Mouse (Mus musculus): Measurements from ENCODE around the gene Fam184b.
A peak's percentile ranks its signal among the peaks of the same experiment; 100 is the strongest.
"Not testable (repeated sequence)": the region's sequence is repeated elsewhere in the genome, so short reads cannot be mapped to it uniquely, and the experiment has no call there.

Fam184b gene

DNA sequence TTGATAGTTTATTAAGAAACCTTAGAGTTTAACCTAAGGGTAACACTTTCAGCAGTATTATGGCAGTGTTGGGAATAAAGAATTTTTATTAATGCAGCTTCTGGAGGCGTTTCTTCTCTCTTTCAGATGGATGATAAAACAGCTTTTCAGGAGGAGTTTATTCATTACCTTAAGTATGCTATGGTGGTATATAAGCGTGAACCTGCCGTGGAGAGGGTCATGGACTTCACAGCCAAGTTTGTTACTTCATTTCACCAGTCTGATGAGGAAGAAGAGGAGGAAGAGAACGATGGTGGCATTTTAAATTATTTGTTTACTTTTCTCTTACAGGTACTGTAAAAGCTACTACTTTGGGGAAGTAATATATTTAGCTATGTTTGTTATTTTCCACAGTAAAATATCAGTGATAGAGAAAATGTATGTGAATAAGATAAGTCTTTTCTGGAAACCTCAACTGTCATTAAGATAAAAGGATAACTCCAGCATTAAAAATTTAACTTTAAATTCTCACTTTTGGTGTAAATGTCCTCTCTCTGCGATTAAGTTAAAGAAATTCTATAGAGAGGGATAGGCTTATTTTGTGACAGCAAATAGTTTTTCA is 31.6 kb upstream of the Fam184b start:
- H3K4me3 ChIP-seq (replicated peaks; ENCODE audit: low read length), result peak overlapping the region; percentile 99

DNA sequence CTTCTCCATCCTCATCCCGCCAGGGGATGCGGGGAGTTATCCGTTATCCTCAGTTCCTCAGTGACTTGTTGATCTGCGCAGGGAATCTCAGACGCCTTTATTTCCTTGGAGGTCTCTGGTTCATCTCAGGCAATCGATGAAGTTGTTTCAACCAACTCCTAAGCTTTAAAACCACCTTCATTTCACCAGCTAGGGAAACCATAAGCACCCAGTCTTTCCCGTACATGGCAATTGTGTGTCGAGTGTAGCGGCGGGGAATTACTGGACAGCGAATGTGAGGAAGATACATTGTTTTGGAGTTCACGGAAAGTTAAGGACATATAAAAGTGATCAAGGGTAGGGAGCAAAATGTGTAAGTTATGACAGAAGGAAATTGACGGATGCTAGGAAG is 30.9 kb upstream of the Fam184b start:
- H3K4me3 ChIP-seq (replicated peaks; ENCODE audit: low read length), result peak overlapping the region; percentile 99
- H3K27me3 ChIP-seq (ENCODE audit: insufficient read depth, low read length), result no peaks in the 10 kb centered on the region
- H3K4me1 ChIP-seq (replicated peaks; ENCODE audit: low read depth, low read length), result peaks cover 15% of the 10 kb centered on the region
- H3K36me3 ChIP-seq (ENCODE audit: insufficient read depth, low read length), result peaks cover 30% of the 10 kb centered on the region
- TF ChIP-seq CTCF (conservative IDR thresholded peaks at IDR 0.05; ENCODE audit: low read length) (no peak), NANOG (IDR thresholded peaks at IDR 0.05; ENCODE audit: borderline replicate concordance, low read length) (no peak), POU5F1 (IDR thresholded peaks at IDR 0.05; ENCODE audit: borderline replicate concordance, low read length) (no peak)
- no peaks in the 10 kb centered on the region for H3K9me3 ChIP-seq (ENCODE audit: low read length)

More for the DNA sequence above, 31.6 kb upstream of the Fam184b start:
- TF ChIP-seq CTCF (conservative IDR thresholded peaks at IDR 0.05; ENCODE audit: low read length) (no peak), NANOG (IDR thresholded peaks at IDR 0.05; ENCODE audit: borderline replicate concordance, low read length) (no peak), POU5F1 (IDR thresholded peaks at IDR 0.05; ENCODE audit: borderline replicate concordance, low read length) (no peak)
- H3K4me1 ChIP-seq (replicated peaks; ENCODE audit: low read depth, low read length), result peaks cover 15% of the 10 kb centered on the region
- peaks cover 37% of the 10 kb centered on the region for H3K36me3 ChIP-seq (ENCODE audit: insufficient read depth, low read length)
- no peaks in the 10 kb centered on the region for H3K9me3 ChIP-seq (ENCODE audit: low read length)
- H3K27me3 ChIP-seq (ENCODE audit: insufficient read depth, low read length), result no peaks in the 10 kb centered on the region

DNA sequence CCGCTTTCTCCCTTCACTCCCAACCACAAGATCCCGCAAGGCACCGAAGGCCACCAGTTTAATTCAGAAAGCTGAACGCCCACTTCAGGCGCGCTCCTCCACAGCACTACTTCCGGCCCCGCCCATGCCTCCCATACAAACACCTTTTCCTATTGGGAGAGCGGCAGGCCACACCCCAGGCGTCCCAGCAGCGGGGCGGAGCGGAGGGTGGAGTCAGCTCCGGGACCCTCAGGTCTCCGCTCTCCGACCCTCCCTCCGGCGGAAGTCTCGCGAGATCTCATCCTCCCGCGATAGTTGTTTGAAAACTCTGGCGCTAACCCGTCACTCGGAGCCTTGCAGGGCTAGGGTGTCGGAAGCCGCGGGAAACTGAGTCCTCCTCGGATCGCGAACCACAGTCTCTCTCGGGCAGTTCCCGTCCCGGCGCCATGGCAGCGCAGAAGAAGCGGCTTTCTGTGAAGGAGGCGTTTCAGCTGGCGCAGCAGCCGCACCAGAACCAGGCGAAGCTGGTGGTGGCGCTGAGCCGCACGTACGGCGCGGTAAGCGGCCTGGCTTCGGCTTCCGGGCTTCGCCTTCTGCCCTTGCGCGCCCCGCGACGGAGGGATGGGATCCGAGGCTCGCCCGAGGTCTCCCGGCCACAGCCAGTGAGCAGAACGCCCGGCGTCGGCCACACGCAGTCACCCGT is 30.3 kb upstream of the Fam184b start, which contains the start of gene Ncapg:
Gene Ncapg, plus strand, starts transcription at position 322 of the 682 bp plus-strand sequence.
- peak within 1 kb of the TSS; percentile 99 for H3K4me3 ChIP-seq (replicated peaks; ENCODE audit: low read length)
- peaks cover 24% of the 10 kb centered on the region for H3K36me3 ChIP-seq (ENCODE audit: insufficient read depth, low read length)
- H3K9me3 ChIP-seq (ENCODE audit: low read length), result peaks cover 1% of the 10 kb centered on the region; the same call in 1 of the 2 replicates
- no peaks in the 10 kb centered on the region for H3K27me3 ChIP-seq (ENCODE audit: insufficient read depth, low read length)
- no peak for TF ChIP-seq NANOG (IDR thresholded peaks at IDR 0.05; ENCODE audit: borderline replicate concordance, low read length)
- TF ChIP-seq POU5F1 (IDR thresholded peaks at IDR 0.05; ENCODE audit: borderline replicate concordance, low read length), result no peak
- no peak for TF ChIP-seq CTCF (conservative IDR thresholded peaks at IDR 0.05; ENCODE audit: low read length)
- peaks cover 15% of the 10 kb centered on the region for H3K4me1 ChIP-seq (replicated peaks; ENCODE audit: low read depth, low read length)

DNA sequence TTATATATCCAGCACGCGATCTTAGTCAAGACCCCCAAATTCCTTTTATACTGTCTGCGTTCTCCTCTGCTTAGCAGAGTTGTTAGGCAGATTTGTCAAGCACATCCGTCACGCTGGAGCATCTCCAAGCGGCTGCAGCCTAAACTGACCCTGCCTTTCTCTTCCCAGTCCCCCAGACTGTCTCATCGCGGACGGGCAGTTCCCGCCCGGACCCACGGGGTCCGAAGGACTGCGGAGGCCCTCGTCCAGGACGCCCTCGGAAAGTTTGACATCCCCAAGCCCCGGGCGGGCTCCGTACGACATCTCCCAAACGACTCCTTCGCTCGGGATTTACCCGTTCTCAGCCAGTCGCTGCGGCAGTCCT is 29.8 kb upstream of the Fam184b start:
- peaks cover 15% of the 10 kb centered on the region for H3K4me1 ChIP-seq (replicated peaks; ENCODE audit: low read depth, low read length)
- no peaks in the 10 kb centered on the region for H3K27me3 ChIP-seq (ENCODE audit: insufficient read depth, low read length)
- peaks cover 20% of the 10 kb centered on the region for H3K36me3 ChIP-seq (ENCODE audit: insufficient read depth, low read length)
- H3K9me3 ChIP-seq (ENCODE audit: low read length), result peaks cover 3% of the 10 kb centered on the region; the same call in 1 of the 2 replicates
- TF ChIP-seq NANOG (IDR thresholded peaks at IDR 0.05; ENCODE audit: borderline replicate concordance, low read length) (no peak), POU5F1 (IDR thresholded peaks at IDR 0.05; ENCODE audit: borderline replicate concordance, low read length) (no peak), CTCF (conservative IDR thresholded peaks at IDR 0.05; ENCODE audit: low read length) (no peak)
- peak overlapping the region; percentile 99 for H3K4me3 ChIP-seq (replicated peaks; ENCODE audit: low read length)

DNA sequence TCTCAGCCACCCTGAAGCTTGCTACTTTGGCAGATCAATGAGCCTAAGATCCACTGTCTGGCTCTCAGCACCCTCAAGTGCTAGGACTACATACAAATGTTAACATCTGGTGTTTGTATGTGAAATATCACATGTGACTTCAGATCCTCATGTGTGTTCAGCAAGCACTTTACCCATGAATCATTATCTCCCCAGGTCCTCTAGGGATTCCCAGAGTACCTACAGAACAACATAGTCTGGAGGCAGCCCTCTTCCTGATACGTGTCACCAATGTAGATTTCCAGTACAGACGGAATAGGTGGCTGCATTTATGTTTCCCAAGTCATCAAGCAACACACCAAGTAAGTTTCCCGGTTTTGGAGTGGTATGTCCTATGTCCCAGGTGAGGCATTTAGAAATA is 29.4 kb upstream of the Fam184b start:
- Histone ChIP-seq H3K4me1 (replicated peaks; ENCODE audit: low read depth, low read length) (peaks cover 15% of the 10 kb centered on the region), H3K4me3 (replicated peaks; ENCODE audit: low read length) (peak overlapping the region; percentile 99), H3K36me3 (ENCODE audit: insufficient read depth, low read length) (peaks cover 19% of the 10 kb centered on the region), H3K27me3 (ENCODE audit: insufficient read depth, low read length) (no peaks in the 10 kb centered on the region), H3K9me3 (ENCODE audit: low read length) (peaks cover 6% of the 10 kb centered on the region)
- TF ChIP-seq NANOG (IDR thresholded peaks at IDR 0.05; ENCODE audit: borderline replicate concordance, low read length) (no peak), POU5F1 (IDR thresholded peaks at IDR 0.05; ENCODE audit: borderline replicate concordance, low read length) (no peak), CTCF (conservative IDR thresholded peaks at IDR 0.05; ENCODE audit: low read length) (no peak)

DNA sequence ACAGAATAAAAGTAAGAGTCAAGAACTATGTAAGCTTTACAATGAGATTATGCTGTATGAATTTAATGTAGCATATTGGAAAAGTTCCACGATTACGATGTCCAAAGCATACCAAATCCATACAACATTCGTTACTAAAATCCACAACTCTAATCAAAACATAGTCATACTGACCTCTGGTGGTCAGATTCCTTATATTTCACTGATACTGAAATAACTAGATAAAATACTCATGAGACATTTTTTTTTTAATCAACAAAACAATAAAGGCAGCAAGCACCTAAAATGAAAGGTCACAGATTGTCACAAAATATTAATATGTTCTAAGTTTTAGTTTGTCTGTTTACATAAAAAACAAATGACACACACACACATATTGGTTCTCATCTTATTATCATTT is 28.9 kb upstream of the Fam184b start:
- H3K4me3 ChIP-seq (replicated peaks; ENCODE audit: low read length), result peak overlapping the region; percentile 99
- TF ChIP-seq NANOG (IDR thresholded peaks at IDR 0.05; ENCODE audit: borderline replicate concordance, low read length), result no peak
- peak; percentile 41; the same call in 1 of the 2 replicates for TF ChIP-seq CTCF (conservative IDR thresholded peaks at IDR 0.05; ENCODE audit: low read length)

DNA sequence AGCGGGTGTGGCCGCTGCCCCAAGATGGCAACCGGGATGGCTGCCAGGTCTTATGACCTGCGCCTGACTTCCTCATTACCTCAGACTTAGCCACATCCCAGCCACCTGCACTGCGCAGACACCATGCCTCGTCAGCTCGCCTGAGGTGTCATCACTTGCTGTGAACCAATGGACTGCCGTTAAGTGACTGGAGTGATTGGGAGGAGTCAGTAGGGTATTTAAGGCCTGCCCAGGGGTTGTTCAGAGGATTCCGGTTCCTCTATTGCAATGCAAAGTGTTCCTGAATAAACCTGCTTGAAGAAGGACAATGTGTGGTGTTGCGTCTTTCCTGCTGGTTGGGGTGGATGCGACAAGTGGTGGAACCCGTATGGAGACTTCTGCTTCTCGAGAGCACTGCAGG is 19.0 kb upstream of the Fam184b start:
- not testable (repeated sequence) for H3K4me3 ChIP-seq (replicated peaks; ENCODE audit: low read length); H3K27me3 ChIP-seq (ENCODE audit: insufficient read depth, low read length); H3K4me1 ChIP-seq (replicated peaks; ENCODE audit: low read depth, low read length); H3K36me3 ChIP-seq (ENCODE audit: insufficient read depth, low read length)
- H3K9me3 ChIP-seq (ENCODE audit: low read length), result peaks cover 58% of the 10 kb centered on the region

More for the DNA sequence above, 28.9 kb upstream of the Fam184b start:
- H3K36me3 ChIP-seq (ENCODE audit: insufficient read depth, low read length), result peaks cover 15% of the 10 kb centered on the region
- no peaks in the 10 kb centered on the region for H3K27me3 ChIP-seq (ENCODE audit: insufficient read depth, low read length)
- H3K9me3 ChIP-seq (ENCODE audit: low read length), result peaks cover 11% of the 10 kb centered on the region
- peaks cover 15% of the 10 kb centered on the region for H3K4me1 ChIP-seq (replicated peaks; ENCODE audit: low read depth, low read length)

DNA sequence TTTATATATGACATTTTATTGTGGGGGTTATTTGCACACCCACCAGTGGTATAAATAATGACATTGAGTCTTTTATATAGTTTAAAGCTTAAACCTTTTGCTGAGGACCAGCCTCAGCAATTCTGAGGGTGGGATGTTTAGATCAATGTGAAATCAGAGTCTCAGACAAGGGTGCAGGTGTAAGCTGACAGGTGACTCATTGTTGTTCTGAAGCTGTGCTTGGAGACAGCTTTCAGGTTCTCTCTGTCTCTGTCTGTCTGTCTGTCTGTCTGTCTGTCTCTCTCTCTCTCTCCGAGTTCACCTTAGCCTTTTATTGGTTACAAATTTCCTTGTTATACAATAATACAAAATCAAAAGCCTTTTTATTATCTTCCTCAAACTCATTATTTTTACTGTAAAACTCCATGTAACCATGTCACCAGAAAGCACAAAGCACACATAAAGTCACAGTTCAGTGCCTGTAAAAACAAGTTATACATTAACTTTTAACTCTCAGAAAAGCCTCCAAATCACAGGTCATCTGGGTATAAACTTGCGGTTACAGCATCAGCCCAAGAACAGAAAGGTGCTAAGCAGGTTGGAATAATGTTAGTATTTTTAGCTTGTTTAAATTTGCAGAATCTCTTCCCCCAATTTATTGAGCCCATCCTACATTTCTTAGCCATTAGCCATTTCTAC is 11.8 kb upstream of the Fam184b start:
- Histone ChIP-seq H3K4me1 (replicated peaks; ENCODE audit: low read depth, low read length) (no peaks in the 10 kb centered on the region), H3K27me3 (ENCODE audit: insufficient read depth, low read length) (no peaks in the 10 kb centered on the region), H3K36me3 (ENCODE audit: insufficient read depth, low read length) (no peaks in the 10 kb centered on the region), H3K4me3 (replicated peaks; ENCODE audit: low read length) (no peak overlapping the region), H3K9me3 (ENCODE audit: low read length) (no peaks in the 10 kb centered on the region)
- TF ChIP-seq CTCF (conservative IDR thresholded peaks at IDR 0.05; ENCODE audit: low read length), result no peak
- no peak for TF ChIP-seq NANOG (IDR thresholded peaks at IDR 0.05; ENCODE audit: borderline replicate concordance, low read length)
- no peak for TF ChIP-seq POU5F1 (IDR thresholded peaks at IDR 0.05; ENCODE audit: borderline replicate concordance, low read length)

Measured in E14TG2a.4 (cell line).